Mouse (Mus musculus): ENCODE measurements around the gene Olfr1200.

DNA sequence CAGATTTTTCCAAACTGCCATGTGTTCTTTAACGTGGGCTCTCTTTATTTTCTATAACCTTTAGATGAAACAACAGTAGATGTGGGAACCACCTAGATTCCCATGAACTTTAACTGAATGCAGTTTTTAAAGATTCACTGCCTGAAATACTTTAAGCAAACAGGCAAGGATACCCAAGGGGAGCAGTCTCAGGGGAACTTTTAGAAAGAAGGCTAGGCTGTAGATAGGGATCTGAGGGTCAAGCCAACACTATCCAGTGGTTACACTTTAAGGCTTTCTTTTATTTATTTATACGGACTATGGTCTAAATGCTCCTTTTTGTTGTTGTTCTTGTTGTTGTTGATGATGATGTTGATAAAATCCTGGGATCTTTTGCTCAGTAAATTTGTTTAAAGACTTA lies at the start of gene Olfr1200:
- TF ChIP-seq POLR2A (IDR thresholded peaks at IDR 0.05; ENCODE audit: insufficient read depth, low read length) (no peak), CTCF (IDR thresholded peaks at IDR 0.05; ENCODE audit: low read depth, low read length) (no peak), EP300 (IDR thresholded peaks at IDR 0.05; ENCODE audit: insufficient read depth, low read depth, low read length) (no peak)
